In the genomic region with DNA sequence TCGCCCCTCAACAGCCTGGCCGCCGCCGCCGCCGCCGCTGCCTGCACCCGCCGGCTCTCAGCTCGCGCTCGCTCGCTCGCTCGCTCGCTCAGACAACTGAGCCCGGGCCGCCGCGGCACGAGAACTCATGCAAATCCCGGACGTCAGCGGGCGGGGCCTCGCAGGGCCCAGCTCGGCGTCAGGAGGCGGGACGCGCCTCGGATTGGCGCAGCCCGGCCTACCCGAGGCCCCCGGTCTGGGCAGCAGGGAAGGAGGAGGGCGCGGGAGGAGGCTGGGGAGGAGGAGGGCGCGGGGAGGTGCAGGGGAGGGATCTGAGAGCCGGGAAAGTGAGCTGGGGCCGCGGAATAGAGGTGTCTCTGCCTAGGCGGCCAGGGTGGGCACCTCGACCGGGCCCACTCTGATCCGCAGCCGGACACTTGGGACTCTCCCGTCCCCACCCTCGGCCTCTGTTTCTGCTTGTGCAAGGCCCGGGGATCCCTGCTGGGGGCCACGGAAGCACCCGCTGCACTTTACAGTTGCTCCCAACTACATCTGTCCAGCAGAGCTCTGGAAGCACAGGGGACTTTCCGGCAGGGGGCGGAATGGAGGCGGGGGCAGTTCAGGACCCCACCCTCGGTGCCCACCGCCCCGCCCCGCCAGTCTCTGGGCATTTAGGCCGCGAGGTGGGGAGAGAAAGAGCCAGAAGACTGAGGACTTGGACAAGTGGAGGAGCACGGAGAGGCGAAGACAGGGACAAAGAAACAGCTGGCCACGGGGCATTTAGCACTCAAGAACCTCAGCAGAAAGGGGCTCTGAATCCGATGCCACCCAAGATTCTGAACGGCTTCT, we compare ENCODE assay signal across 8 mouse cellular contexts. TPM values are rescaled to one million over a fixed set of nuclear protein-coding genes. Genes with fewer than 3 reads are reported as not detected.
DNase-seq lines count a peak whose midpoint lies in the region; ATAC-seq lines count a peak whose summit lies in the region.

A gene (minus strand): TSS at position 78 of the 828 bp plus-strand sequence.

- H3K27ac ChIP-seq in hindbrain, embryonic 11.5 days (ENCODE audit: low read depth, low read length), result peak within 1 kb of the TSS; percentile 98

- under 1% methylated on average over 55 of the region's 67 CpGs for WGBS in hindbrain, embryonic 11.5 days

- peak; percentile 85 for ATAC-seq in hindbrain, embryonic 11.5 days (ENCODE audit: low FRiP score)

- H3K36me3 ChIP-seq in hindbrain, embryonic 11.5 days (ENCODE audit: control insufficient read depth, insufficient read depth, low read length), result no peaks in the 10 kb centered on the region; the same call in 1 of the 2 replicates

- peak within 1 kb of the TSS; percentile 82 for H3K4me3 ChIP-seq in hindbrain, embryonic 11.5 days (ENCODE audit: low read depth, low read length)

- H3K4me1 ChIP-seq in hindbrain, embryonic 11.5 days (replicated peaks; ENCODE audit: control insufficient read depth, insufficient read depth, low read length), result peaks cover 31% of the 10 kb centered on the region

- H3K27me3 ChIP-seq in hindbrain, embryonic 11.5 days (ENCODE audit: control insufficient read depth, insufficient read depth, low read length), result peaks cover 74% of the 10 kb centered on the region

- peak; percentile 98 for DNase-seq in Muller cell, postnatal 12 days (ENCODE audit: inconsistent ontology term)
- peak; percentile 79 for DNase-seq in cerebellum, adult 8-10 months
- peak; percentile 63 to 88 for DNase-seq in frontal cortex, adult 2 months (ENCODE audit: extremely low spot score in 1 of 2, low spot score in 1 of 2)
- DNase-seq in hindbrain, embryonic 11.5 days (ENCODE audit: low spot score), result peak; percentile 95
- DNase-seq in layer of hippocampus, postnatal 14 days (ENCODE audit: low spot score in 2 of 2), result peak; percentile 83 to 92
- DNase-seq in lung, postnatal 10 days, result peak; percentile 96
- peak; percentile 95 for DNase-seq in retina, embryonic 14.5 days (ENCODE audit: low spot score)
- DNase-seq in thymus, postnatal 36 days, result peak; percentile 91 to 96

- H3K4me2 ChIP-seq in hindbrain, embryonic 11.5 days (replicated peaks; ENCODE audit: low read depth, low read length), result peak within 1 kb of the TSS; percentile 82

- H3K9ac ChIP-seq in hindbrain, embryonic 11.5 days (ENCODE audit: low read depth, low read length), result peak within 1 kb of the TSS; percentile 89

- H3K9me3 ChIP-seq in hindbrain, embryonic 11.5 days (ENCODE audit: control insufficient read depth, low read length), result no peaks in the 10 kb centered on the region

RNA-seq across cellular contexts. Expression of the gene that starts here (rescaled TPM):
- 45.4 and 46.4 TPM in 2 replicates for polyA plus RNA-seq in frontal cortex, adult 2 months (2012; rRNA removed)
- polyA plus RNA-seq in hindbrain, embryonic 11.5 days (2014; fragmentation: Nextera tagmentation; extraction: Ambion mirVana), result 5.4 and 7.1 TPM in 2 replicates
- total RNA-seq in layer of hippocampus, postnatal 14 days (2021), result 10 to 100 TPM; 59.1 to 59.4 TPM

Comparison
In these comparisons a context has a peak if more than half of its experiments do, and no peak if none do; other contexts are left out.
1. Peak in every context shown above with its lines: DNase-seq, ATAC-seq, H3K4me3 ChIP-seq and H3K27ac ChIP-seq.